Mouse (Mus musculus) common myeloid progenitor, adult 5-6 weeks (primary cell): ENCODE measurements around the gene Prkar2a. TPM values are rescaled to one million over a fixed set of nuclear protein-coding genes. Genes with fewer than 3 reads are reported as not detected.

ENCODE experiments used
- ATAC-seq: replicated peaks from 2 replicates; pipeline ENCODE4 v1.8.0; 2016; ENCODE audit warnings: low read depth, mild to moderate bottlenecking, moderate TSS enrichment, inconsistent platforms; ENCODE audit not compliant: poor library complexity, severe bottlenecking
- total RNA-seq: library from RNA; stranded (forward); fragments of 200-1000, 187-1606 nt; gene quantifications from 2 replicates; pipeline ENCODE4 v1.2.3, GENCODE M21; 2017

Prkar2a gene
- total RNA-seq, 1 experiment from 2014 or later: 28.1 TPM

GRCm38 (mm10) chr9:108691846-108692225 lies 2.7 kb downstream of the Prkar2a start:
- peak; percentile 64 for ATAC-seq

DNA sequence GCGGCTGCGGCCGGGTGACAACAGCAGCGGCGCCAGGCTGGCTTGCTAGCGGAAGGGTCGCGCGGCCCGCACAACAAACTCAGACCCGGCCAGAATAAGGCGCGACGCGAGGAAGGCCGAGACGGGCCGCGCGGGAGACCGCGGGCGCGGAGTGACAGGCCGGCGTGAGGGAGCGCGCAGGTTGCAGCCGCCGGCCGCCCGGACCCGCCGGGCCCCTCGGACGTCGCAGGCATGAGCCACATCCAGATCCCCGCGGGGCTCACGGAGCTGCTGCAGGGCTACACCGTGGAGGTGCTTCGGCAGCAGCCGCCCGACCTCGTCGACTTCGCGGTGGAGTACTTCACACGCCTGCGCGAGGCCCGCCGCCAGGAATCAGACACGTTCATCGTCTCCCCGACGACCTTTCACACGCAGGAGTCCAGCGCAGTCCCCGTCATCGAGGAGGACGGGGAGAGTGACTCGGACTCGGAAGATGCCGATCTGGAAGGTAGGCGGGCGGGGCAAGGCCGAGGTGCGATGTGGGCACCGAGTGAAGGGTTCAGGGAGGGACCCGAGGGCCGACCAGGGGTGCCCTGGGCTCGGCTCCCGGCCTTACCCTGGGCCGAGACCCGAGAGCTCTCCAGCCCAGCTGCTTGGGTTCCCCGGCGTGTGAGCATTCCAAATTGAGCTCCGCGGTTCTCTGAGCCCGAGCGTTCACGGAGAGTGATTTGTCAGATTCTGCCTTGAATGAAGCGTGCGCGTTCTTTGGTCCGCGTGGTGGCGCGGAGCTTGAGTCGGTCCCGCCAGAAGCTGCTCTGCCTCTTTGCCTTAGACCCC lies 3.3 kb downstream of the Prkar2a start:
- ATAC-seq: peak; percentile 48

GRCm38 (mm10) chr9:108693946-108694345 lies 4.8 kb downstream of the Prkar2a start:
- no peak for ATAC-seq

GRCm38 (mm10) chr9:108694533-108694932 lies 5.4 kb downstream of the Prkar2a start:
- no peak for ATAC-seq

DNA sequence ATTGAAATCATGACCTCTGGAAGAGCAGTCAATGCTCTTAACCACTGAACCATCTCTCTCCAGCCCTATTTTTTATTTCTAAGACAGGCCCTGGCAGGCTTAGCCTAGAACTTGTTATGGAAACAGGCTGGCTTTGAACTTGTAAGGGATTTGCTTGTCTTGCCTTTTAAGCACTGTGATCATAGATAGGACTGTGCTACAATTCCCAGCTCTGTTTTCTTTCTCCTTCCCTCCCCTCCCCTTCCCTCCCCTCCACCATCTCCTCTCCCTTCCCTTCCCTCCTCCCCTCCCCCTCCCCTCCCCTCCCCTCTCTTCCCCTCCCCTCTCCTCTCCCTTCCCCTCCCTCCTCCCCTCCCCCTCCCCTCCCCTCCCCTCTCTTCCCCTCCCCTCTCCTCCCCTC lies 13.4 kb downstream of the Prkar2a start:
- ATAC-seq: no peak

GRCm38 (mm10) chr9:108703373-108704110 lies 14.4 kb downstream of the Prkar2a start:
- no peak for ATAC-seq

DNA sequence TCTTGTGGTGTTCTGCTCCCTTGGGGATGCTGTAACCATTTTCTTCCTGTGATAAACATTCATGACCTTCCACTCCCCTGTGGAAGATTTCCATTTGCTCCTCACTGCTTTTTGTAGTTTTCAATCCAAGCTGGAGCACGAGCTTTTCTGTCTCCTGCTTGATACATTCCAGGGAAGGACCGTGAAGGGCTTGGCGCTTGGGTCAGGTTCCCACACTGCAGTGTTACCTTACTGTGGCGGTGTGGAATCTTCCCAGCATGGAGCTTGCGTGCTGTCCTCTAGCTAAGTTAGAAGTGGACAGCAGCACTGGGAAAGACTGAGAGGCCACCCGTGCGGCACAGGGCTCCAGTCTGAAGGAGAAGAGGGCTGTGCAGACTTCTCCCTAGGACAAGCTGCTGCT lies 15.5 kb downstream of the Prkar2a start:
- no peak for ATAC-seq

DNA sequence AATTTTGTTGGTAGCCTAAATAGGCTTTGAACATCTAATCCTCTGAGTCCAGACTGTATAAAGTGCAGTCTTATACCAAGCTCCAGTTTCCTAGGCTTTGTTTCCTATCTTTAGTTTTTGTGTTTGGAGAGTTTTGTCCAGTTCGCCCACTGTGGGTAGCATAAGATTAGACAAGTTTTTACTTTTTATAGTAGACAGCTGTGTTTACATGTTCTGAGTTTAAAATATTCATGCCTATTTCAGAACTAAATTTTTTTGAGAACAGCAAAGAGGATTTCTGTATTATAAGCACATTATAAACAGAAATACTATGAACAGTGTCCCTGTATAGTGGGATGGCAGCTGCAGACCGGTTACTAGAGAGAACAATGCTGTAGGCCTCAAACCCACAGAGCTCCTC lies 18.1 kb downstream of the Prkar2a start:
- no peak for ATAC-seq

DNA sequence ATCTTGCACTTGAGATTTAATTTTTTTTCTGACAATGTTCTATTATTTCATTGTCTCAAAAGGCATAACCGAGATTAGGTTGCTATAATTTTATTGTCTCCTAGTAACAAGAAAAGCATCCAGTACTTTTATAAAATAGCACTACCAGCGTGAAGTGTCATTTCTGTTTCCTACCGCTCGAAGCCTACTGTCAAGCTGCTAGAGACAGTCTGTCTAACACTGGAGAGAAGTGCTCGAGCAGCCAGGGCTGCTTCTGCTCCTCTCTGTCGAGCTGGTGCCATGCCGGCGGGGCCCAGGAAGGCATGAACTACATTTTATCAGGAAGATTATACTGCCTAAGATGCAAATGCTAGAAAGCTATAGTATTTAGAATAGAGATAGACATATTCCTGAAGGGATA lies 19.7 kb downstream of the Prkar2a start:
- no peak for ATAC-seq

DNA sequence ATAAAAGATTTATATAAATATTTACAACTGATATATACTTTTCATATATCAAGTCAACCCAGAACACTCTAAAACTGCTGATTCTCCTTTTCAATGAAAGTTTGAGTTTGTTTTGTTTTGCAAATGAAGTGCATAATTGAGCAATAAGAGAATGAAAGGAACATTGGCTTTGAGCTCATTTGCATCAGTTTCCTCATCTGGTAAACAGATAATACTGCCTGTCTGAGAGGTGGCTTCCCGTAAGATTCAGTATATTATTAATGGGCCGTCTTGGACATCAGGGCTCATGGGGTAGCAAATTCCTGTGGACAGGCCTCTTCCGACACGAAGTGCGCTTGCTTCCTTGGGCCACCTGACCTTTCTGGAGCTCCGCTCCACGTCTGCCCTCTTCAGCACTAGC lies 21.7 kb downstream of the Prkar2a start:
- no peak for ATAC-seq

DNA sequence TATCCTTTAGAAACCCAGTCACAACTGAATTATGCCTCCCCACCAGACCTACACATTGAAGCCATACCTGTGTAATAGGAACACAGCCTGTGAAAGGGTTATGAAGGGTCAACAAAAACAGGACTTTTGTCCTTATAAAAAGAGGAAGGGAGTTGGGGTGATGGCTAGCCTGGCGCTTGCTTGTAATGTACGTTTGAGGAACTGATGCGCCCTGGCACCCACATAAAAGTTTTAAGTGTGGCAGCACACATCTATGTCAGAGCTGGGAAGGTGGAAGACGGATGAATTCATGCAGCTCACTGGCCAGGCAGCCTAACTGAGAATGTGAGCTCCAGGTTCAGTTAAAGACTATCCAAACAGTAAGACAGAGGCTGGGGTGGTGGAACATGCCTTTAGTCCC lies 27.1 kb downstream of the Prkar2a start:
- no peak for ATAC-seq

GRCm38 (mm10) chr9:108723751-108724150 lies 34.6 kb downstream of the Prkar2a start:
- no peak for ATAC-seq

- no peak for ATAC-seq
Measured at GRCm38 (mm10) chr9:108726116-108726515, 37.0 kb downstream of the Prkar2a start.

GRCm38 (mm10) chr9:108729050-108729449 lies 39.9 kb downstream of the Prkar2a start:
- no peak for ATAC-seq

GRCm38 (mm10) chr9:108732462-108732861 lies 43.3 kb downstream of the Prkar2a start:
- 0 out of 2 replicates have a peak, but pooled peaks have one; percentile 47 for ATAC-seq

GRCm38 (mm10) chr9:108734626-108735025 lies 45.5 kb downstream of the Prkar2a start:
- no peak for ATAC-seq

GRCm38 (mm10) chr9:108739239-108739638 lies 50.1 kb downstream of the Prkar2a start:
- ATAC-seq: no peak

DNA sequence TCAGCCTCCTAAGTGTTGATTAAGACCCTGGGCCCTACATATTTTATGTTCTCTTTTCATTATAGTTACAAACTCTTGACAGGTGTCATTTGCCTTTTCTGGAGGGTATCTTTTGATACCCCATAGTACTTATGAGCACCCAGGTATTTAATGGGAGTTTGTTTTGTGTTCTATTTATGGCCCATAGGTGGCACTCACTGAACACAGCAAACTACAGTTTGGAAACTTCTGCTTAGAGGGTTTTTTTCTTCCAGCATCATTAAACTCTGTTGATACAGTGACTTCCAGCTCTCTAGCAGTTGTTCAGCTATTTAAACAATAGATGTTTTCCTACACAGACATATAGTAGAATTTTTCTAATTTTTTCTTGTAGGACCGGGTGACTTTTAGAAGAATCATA lies 50.9 kb downstream of the Prkar2a start:
- no peak for ATAC-seq

DNA sequence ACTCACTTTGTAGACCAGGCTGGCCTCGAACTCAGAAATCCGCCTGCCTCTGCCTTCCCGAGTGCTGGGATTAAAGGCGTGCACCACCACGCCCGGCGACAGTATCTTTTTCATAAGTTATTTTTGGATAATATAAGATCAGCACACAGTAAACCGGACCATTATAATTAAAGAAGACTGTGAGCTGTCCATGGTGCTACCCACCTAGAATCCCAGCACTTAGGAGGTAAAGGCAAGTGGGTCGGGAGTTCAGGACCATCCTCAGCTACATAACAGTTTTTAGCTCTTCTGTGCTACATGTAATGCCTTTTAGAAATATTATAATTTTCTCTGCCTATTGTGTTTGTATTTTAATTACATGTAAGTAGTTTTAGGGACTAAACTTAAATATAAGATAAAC lies 52.9 kb downstream of the Prkar2a start:
- no peak for ATAC-seq

DNA sequence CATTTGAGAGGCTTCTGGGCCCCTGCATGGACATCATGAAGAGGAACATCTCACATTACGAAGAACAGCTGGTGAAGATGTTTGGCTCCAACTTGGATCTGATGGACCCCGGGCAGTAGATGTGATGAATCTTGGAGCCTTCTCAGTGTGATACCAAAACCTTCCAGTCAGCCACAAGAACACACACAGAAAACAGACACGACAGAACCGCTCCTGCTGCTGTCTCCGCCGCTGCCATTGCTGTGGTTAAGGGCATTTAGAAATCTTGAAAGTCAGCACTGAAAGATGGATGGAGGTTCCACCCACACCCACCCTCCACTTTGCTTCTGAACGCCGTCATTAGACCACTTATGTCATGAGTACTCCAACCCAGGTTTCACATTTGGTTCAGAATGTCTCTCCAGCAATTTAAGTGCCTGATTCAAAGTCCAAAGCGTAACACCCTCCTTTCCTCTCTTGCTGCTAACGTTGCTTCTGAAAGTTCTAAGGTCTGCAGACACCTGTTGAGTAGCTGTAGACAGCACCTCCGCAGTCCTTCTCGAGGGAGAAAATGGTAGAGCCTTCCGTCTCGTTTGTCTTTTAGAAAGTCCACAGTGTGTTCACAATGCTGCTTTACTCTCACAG lies 57.9 kb downstream of the Prkar2a start:
- no peak for ATAC-seq

GRCm38 (mm10) chr9:108747694-108748093 lies 58.6 kb downstream of the Prkar2a start:
- no peak for ATAC-seq
